Mouse (Mus musculus) heart, embryonic 11.5 days (tissue): Measurements from ENCODE around the gene Ythdf1. TPM values are rescaled to one million over a fixed set of nuclear protein-coding genes. Genes with fewer than 3 reads are reported as not detected.

Experiments
- ATAC-seq: fragments of 200-750 bp; cut with Nextera tagmentation; replicated peaks from 2 replicates; pipeline ENCODE4 v1.8.0; 2017; ENCODE audit warnings: moderate library complexity; ENCODE audit not compliant: insufficient number of reproducible peaks, low FRiP score, low TSS enrichment
- H3K27ac ChIP-seq: fragments of 300-500 bp; sonication (generic); 2 replicates; pipeline ENCODE4 v1.5.1; 2014; ENCODE audit warnings: mild to moderate bottlenecking, low read depth, low read length
- H3K27me3 ChIP-seq: fragments of 300-500 bp; sonication (generic); 2 replicates; pipeline ENCODE4 v1.6.1; 2014; ENCODE audit warnings: mild to moderate bottlenecking, low read length, mixed read lengths; ENCODE audit not compliant: control insufficient read depth, insufficient read depth
- H3K36me3 ChIP-seq: fragments of 300-500 bp; sonication (generic); 2 replicates; pipeline ENCODE4 v1.6.1; 2014; ENCODE audit warnings: mild to moderate bottlenecking, low read length, moderate library complexity, mixed read lengths; ENCODE audit not compliant: control insufficient read depth, insufficient read depth
- H3K4me1 ChIP-seq: fragments of 300-500 bp; sonication (generic); 2 replicates; pipeline ENCODE4 v1.6.1; 2014; ENCODE audit warnings: low read length; ENCODE audit not compliant: control insufficient read depth, insufficient read depth
- H3K4me2 ChIP-seq: fragments of 300-500 bp; sonication (generic); 2 replicates; pipeline ENCODE4 v1.6.1; 2014; ENCODE audit warnings: mild to moderate bottlenecking, moderate library complexity
- H3K4me3 ChIP-seq: fragments of 300-500 bp; sonication (generic); 2 replicates; pipeline ENCODE4 v1.5.1; 2014; ENCODE audit warnings: low read depth, low read length
- H3K9ac ChIP-seq: fragments of 300-500 bp; sonication (generic); 2 replicates; pipeline ENCODE4 v1.6.1; 2014; ENCODE audit warnings: mild to moderate bottlenecking, low read depth, low read length, moderate library complexity
- H3K9me3 ChIP-seq: fragments of 300-500 bp; sonication (generic); replicated peaks from 2 replicates; pipeline ENCODE4 v1.6.1; 2016; ENCODE audit warnings: low read length; ENCODE audit not compliant: control insufficient read depth
- WGBS: fragments of 180-500 bp; shearing (Covaris S2); extraction: QIAGEN DNeasy Blood & Tissue Kit; methylation state at CpG from one replicate; pipeline ENCODE4 v1.1.7; 2014; ENCODE audit not compliant: insufficient replicate concordance; 5-methylcytosine and 5-hydroxymethylcytosine counted together
- polyA plus RNA-seq: library from polyadenylated mRNA; unstranded; fragments of >200 nt; fragmentation: Nextera tagmentation; extraction: Ambion mirVana; gene quantifications from 2 replicates; pipeline ENCODE4 v1.2.1, GENCODE M21; 2014

Gene Ythdf1
- 39.8 and 43.6 TPM in 2 replicates for polyA plus RNA-seq

DNA sequence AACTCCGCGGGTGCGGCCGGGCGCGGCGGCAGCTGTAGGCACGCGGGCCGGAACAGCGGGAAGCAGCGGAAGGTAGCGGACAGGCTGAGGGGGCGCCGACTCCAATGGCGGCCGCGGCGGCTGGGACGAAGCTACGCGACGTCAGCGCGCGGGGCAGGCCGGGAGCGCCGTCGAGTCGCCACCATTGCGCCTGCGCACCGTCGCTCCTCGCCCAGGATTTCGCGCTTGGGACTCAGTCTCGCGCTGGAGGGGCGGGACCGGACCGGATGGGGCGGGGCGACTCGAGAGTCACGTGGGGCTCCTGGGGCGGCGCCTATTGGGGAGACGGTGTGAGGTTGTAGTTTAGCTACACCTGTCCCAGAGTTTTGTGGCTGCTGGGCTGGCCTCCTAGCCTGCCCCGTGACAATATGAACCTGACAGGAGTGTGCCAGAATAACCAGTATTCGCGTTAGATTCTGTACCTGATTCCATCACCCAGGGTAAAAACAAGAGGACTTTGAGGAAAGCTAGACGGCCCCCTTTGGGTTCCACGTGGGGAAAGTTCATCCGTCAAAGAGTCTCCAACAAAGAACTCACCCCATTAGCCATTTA lies at the start of gene Ythdf1:
Gene Ythdf1, minus strand, starts transcription at position 140 of the 591 bp plus-strand sequence.
- Histone ChIP-seq H3K27ac (peak within 1 kb of the TSS; percentile 76), H3K4me3 (peak within 1 kb of the TSS; percentile 100), H3K4me1 (peaks cover 3% of the 10 kb centered on the region; the same call in 1 of the 2 replicates), H3K9ac (peak within 1 kb of the TSS; percentile 98), H3K27me3 (no peaks in the 10 kb centered on the region), H3K4me2 (peak within 1 kb of the TSS; percentile 89), H3K9me3 (no peaks in the 10 kb centered on the region), H3K36me3 (peaks cover 15% of the 10 kb centered on the region)
- ATAC-seq, result peak; percentile 98
- WGBS, result 1% methylated on average over 45 of the region's 56 CpGs

DNA sequence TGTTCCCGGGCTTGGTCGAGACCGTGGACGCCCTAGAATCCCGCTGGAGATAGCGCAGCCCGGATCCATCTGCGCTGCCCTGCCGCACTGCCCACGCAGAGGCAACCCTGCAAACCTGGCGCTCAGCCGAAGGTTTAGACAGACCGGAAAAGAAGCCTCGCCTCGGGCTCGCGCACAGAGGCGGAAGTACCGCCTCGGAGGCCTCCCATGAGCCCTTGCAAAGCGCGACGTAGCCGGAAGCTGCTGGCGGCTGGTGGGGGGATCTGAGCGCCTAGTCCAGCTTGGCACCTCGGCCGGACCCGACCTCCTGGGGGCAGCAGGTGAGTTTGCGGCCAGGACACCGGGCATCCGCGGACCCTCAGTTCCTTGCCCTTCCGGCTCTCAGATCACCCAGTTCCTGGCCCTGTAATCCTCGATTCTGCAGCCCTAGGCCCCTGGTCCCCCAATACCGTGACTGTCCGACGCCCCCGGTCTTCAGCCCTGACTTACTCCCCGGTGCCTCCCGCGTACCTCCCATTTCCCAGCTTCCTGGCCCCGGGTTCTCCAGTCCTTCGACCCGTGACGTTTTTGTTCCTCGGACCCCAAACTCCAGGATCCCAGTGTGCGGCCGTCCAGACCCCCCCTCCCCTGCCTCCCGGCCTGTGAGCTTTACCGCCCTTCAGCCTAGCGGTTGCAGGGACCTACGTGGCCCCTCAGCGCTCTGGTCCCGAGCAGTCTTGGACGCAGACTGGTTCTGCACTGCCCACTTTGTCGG lies 46.4 kb upstream of the Ythdf1 start, which contains the start of gene Arfgap1:
Gene Arfgap1, plus strand, starts transcription at position 216 of the 754 bp plus-strand sequence.
- Histone ChIP-seq H3K4me1 (peaks cover 20% of the 10 kb centered on the region), H3K4me3 (peak within 1 kb of the TSS; percentile 92)
- WGBS, result under 1% methylated on average over 57 of the region's 57 CpGs

DNA sequence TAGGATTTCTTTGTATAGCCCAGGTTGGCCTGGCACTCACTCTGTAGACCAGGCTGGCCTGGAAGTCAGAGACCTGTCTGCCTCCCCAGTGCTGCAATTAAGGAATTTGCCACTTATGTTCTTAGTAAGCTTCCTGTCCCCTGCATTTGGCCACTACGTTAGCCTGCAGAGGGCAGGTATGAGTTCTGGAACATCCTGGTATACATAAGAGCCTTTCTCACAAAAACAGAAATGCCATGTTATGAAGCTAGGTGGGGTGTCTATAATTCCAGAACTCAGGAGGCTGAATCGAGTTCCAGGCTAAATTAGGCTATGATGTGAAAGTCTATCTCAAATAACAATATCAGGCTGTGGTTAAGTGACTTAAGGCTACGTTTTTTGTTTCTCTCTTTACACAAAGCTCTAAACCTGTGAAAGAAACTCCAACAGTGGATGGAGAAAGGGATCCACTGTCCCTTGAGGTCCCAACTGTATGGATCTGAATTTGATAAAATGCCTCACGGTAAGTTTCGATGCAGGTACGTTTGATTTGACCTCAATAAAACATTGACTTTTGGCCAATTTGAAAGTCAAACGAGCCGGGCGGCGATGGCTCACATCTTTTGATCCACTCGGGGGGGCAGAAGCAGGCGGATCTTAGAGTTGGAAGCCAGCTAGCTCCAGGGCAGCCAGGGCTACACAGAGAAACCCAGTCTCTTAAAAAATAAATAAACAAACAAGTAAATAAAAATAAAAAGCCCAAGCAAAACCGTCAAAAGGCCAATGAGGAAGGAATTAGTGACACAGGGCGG lies 45.5 kb upstream of the Ythdf1 start:
- Histone ChIP-seq H3K4me2 (peak overlapping the region; percentile 74), H3K9me3 (no peaks in the 10 kb centered on the region), H3K4me3 (peak overlapping the region; percentile 92), H3K36me3 (peaks cover 3% of the 10 kb centered on the region), H3K27me3 (no peaks in the 10 kb centered on the region), H3K4me1 (peaks cover 24% of the 10 kb centered on the region), H3K27ac (peak overlapping the region; percentile 91), H3K9ac (peak overlapping the region; percentile 89)
- no peak for ATAC-seq
- 15% methylated on average over 14 of the region's 14 CpGs for WGBS

More for the DNA sequence above, 46.4 kb upstream of the Ythdf1 start, which contains the start of gene Arfgap1:
- H3K36me3 ChIP-seq, result peaks cover 11% of the 10 kb centered on the region
- H3K4me2 ChIP-seq, result peak within 1 kb of the TSS; percentile 74
- H3K9me3 ChIP-seq, result no peaks in the 10 kb centered on the region
- H3K9ac ChIP-seq, result peak within 1 kb of the TSS; percentile 89
- peak within 1 kb of the TSS; percentile 91 for H3K27ac ChIP-seq
- H3K27me3 ChIP-seq, result no peaks in the 10 kb centered on the region
- peak; percentile 89 for ATAC-seq

DNA sequence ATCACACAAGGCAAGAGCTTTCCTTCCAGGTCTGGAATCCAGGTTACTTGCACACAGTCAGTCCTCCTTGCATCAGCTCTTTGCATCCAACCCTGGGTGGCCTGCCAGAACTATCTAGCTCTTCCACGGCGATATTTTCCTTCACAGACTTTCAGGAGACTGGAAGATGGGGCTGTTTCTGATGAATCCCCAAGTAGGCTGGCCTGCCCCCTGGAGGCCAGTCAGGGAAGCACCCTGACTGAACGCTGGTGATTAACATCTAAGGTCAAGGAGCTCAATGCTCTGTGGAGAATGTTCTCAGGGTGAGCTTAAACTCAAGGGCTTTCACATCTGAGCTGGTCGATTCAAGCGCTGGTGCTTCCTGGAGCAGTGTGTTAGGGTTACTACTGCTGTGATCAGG lies 43.2 kb upstream of the Ythdf1 start:
- Histone ChIP-seq H3K36me3 (no peaks in the 10 kb centered on the region), H3K4me2 (no peak overlapping the region), H3K4me3 (no peak overlapping the region), H3K4me1 (peaks cover 24% of the 10 kb centered on the region), H3K27me3 (no peaks in the 10 kb centered on the region), H3K9me3 (no peaks in the 10 kb centered on the region), H3K27ac (no peak overlapping the region), H3K9ac (no peak overlapping the region)
- ATAC-seq, result no peak
- WGBS, result 6% methylated on average over 5 of the region's 5 CpGs

DNA sequence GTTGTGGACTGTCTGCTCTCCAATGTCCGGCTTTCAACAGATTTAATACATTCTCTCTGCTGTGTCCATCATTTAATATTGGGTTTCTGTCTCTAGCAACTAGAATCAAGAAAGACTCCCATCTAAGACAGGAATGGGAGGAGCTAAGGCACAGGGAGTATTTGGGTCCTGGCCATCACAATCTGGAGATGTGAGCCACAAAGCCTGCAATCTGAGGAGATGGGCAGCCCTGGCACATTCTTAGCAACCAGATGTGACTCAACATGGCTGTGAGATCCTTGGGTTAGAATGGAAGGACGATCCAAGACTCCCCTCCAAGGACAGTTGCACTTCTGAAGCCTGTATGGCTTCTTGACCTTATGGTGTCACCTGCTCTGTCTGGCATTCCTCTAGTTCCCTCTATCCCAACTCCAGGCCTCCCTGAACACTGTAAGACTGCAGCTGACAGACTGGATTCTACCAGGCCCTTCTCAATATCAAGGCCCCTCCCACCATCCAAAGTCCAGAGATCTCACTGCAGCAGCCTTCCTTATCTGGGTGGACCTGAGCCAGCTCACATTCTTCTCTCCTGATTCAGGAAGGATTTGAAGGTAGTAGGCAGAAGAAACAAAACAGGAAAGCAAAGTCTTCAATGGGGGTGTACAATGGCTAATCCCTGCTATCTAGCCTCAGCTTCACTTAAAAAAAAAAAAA lies 42.0 kb upstream of the Ythdf1 start:
- WGBS, result 50% methylated on average over 2 of the region's 2 CpGs
- H3K4me3 ChIP-seq, result no peak overlapping the region
- ATAC-seq, result peak; percentile 53
- H3K36me3 ChIP-seq, result no peaks in the 10 kb centered on the region
- H3K9ac ChIP-seq, result no peak overlapping the region
- H3K4me1 ChIP-seq, result peaks cover 17% of the 10 kb centered on the region
- H3K9me3 ChIP-seq, result no peaks in the 10 kb centered on the region
- no peak overlapping the region for H3K4me2 ChIP-seq
- H3K27ac ChIP-seq, result no peak overlapping the region
- no peaks in the 10 kb centered on the region for H3K27me3 ChIP-seq

DNA sequence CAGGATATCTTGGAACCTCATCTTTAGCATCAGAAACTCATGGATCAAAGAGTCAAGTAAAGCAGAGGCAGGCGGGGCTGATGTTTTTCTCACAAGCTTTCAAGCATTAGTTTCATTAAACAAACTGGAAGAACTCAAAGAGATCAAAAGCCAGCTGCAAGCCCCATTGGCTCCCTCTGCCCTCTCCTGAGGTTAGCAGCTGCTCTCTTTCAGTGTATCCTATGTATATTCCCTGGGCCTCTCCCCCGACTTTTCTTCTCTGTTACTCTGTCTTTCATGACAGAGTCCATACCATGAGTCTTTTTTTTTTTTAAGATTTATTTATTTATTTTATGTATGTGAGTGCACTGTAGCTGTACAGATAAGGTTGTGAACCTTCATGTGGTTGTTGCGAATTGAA lies 39.4 kb upstream of the Ythdf1 start:
- H3K36me3 ChIP-seq, result no peaks in the 10 kb centered on the region
- peaks cover 6% of the 10 kb centered on the region for H3K27me3 ChIP-seq
- WGBS, result 65% methylated on average over 3 of the region's 3 CpGs
- no peak overlapping the region for H3K4me2 ChIP-seq
- H3K27ac ChIP-seq, result no peak overlapping the region
- peaks cover 12% of the 10 kb centered on the region for H3K4me1 ChIP-seq
- no peaks in the 10 kb centered on the region for H3K9me3 ChIP-seq
- no peak overlapping the region for H3K9ac ChIP-seq
- no peak overlapping the region for H3K4me3 ChIP-seq
- ATAC-seq, result no peak

DNA sequence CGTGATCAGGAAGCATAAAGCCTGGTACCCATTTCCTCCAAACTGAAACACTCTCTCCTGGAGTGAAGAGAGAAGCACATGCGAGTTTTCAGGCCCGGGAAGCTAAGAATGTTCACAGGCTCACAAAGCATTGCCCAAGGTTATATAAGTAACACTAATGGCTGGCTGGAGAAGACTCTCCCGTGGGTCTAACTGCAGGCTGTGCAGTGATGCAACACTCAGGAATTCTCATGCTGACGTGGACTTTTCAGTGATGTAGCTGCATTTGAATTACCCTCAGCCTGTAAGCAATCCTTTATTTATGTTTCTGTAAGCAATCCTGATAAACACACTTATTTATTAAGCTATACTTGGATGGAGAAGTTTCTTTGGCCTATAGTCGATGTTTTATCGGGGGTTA lies 38.9 kb upstream of the Ythdf1 start:
- H3K27ac ChIP-seq, result no peak overlapping the region
- peaks cover 12% of the 10 kb centered on the region for H3K4me1 ChIP-seq
- no peaks in the 10 kb centered on the region for H3K9me3 ChIP-seq
- no peak overlapping the region for H3K4me3 ChIP-seq
- 71% methylated on average over 7 of the region's 7 CpGs for WGBS
- no peak overlapping the region for H3K4me2 ChIP-seq
- ATAC-seq, result no peak
- H3K36me3 ChIP-seq, result no peaks in the 10 kb centered on the region
- H3K27me3 ChIP-seq, result peaks cover 12% of the 10 kb centered on the region
- H3K9ac ChIP-seq, result no peak overlapping the region
